Mouse (Mus musculus) neural tube, embryonic 13.5 days (tissue): Measurements from ENCODE around the gene Ptdss2. TPM values are rescaled to one million over a fixed set of nuclear protein-coding genes. Genes with fewer than 3 reads are reported as not detected.
A peak's percentile ranks its signal among the peaks of the same experiment; 100 is the strongest.

ENCODE experiments used
- ATAC-seq: fragments of 200-750 bp; cut with Nextera tagmentation; 2 replicates; pipeline ENCODE4 v1.8.0; 2017; ENCODE audit warnings: low read depth, mild to moderate bottlenecking, moderate TSS enrichment, moderate library complexity
- H3K27ac ChIP-seq: fragments of 300-500 bp; sonication (generic); replicated peaks from 2 replicates; pipeline ENCODE4 v1.5.1; 2015; ENCODE audit warnings: moderate library complexity, mild to moderate bottlenecking, inconsistent platforms
- H3K27me3 ChIP-seq: fragments of 300-500 bp; sonication (generic); 2 replicates; pipeline ENCODE4 v1.6.1; 2015; ENCODE audit warnings: mild to moderate bottlenecking, inconsistent platforms
- H3K36me3 ChIP-seq: fragments of 300-500 bp; sonication (generic); 2 replicates; pipeline ENCODE4 v1.6.1; 2015; ENCODE audit warnings: mild to moderate bottlenecking, inconsistent platforms
- H3K4me1 ChIP-seq: fragments of 300-500 bp; sonication (generic); replicated peaks from 2 replicates; pipeline ENCODE4 v1.6.1; 2015; ENCODE audit warnings: inconsistent platforms
- H3K4me2 ChIP-seq: fragments of 300-500 bp; sonication (generic); 2 replicates; pipeline ENCODE4 v1.6.1; 2015; ENCODE audit warnings: inconsistent platforms, mild to moderate bottlenecking, moderate library complexity
- H3K4me3 ChIP-seq: fragments of 300-500 bp; sonication (generic); 2 replicates; pipeline ENCODE4 v1.5.1; 2015; ENCODE audit warnings: mild to moderate bottlenecking, inconsistent platforms
- H3K9ac ChIP-seq: fragments of 300-500 bp; sonication (generic); 2 replicates; pipeline ENCODE4 v1.6.1; 2015; ENCODE audit warnings: moderate library complexity, mild to moderate bottlenecking, inconsistent platforms
- H3K9me3 ChIP-seq: fragments of 300-500 bp; sonication (generic); 2 replicates; pipeline ENCODE4 v1.6.1; 2016; ENCODE audit warnings: inconsistent platforms
- WGBS: fragments of 180-500 bp; shearing (Covaris S2); methylation state at CpG from one replicate; pipeline ENCODE4 v1.1.7; 2015; 5-methylcytosine and 5-hydroxymethylcytosine counted together
- polyA plus RNA-seq: library from polyadenylated mRNA; unstranded; fragments of >200 nt; fragmentation: Nextera tagmentation; extraction: Ambion mirVana; gene quantifications from 2 replicates; pipeline ENCODE4 v1.2.1, GENCODE M21; 2015

The Ptdss2 gene
- polyA plus RNA-seq, 1 experiment from 2014 or later: 77.7 TPM

- WGBS: 91% methylated on average over 14 of the region's 14 CpGs
- Histone ChIP-seq H3K9ac (no peak overlapping the region), H3K4me3 (no peak overlapping the region), H3K4me1 (peaks cover 33% of the 10 kb centered on the region), H3K36me3 (peaks cover 34% of the 10 kb centered on the region), H3K4me2 (no peak overlapping the region), H3K9me3 (no peaks in the 10 kb centered on the region), H3K27ac (no peak overlapping the region), H3K27me3 (no peaks in the 10 kb centered on the region)
- no peak for ATAC-seq
Observed at GRCm38 (mm10) chr7:141191036-141191435, 68.9 kb downstream of the Ptdss2 start.

- Histone ChIP-seq H3K4me2 (peak overlapping the region; percentile 98), H3K9me3 (no peaks in the 10 kb centered on the region), H3K4me3 (peak overlapping the region; percentile 83), H3K36me3 (peaks cover 34% of the 10 kb centered on the region), H3K9ac (peak overlapping the region; percentile 95; the same call in 1 of the 2 replicates), H3K27me3 (no peaks in the 10 kb centered on the region), H3K4me1 (peaks cover 33% of the 10 kb centered on the region), H3K27ac (no peak overlapping the region)
- ATAC-seq: no peak
- WGBS: 90% methylated on average over 24 of the region's 24 CpGs
Observed at GRCm38 (mm10) chr7:141191796-141192685, 69.9 kb downstream of the Ptdss2 start.

- peaks cover 37% of the 10 kb centered on the region for H3K36me3 ChIP-seq
- H3K9me3 ChIP-seq: no peaks in the 10 kb centered on the region
- peak overlapping the region; percentile 95 for H3K9ac ChIP-seq
- WGBS: 29% methylated on average over 12 of the region's 12 CpGs
- peaks cover 33% of the 10 kb centered on the region for H3K4me1 ChIP-seq
- H3K4me2 ChIP-seq: peak overlapping the region; percentile 98
- no peaks in the 10 kb centered on the region for H3K27me3 ChIP-seq
- no peak for ATAC-seq
- peak overlapping the region; percentile 83 for H3K4me3 ChIP-seq
- peak overlapping the region; percentile 88 for H3K27ac ChIP-seq
Observed at GRCm38 (mm10) chr7:141192776-141193347, 70.7 kb downstream of the Ptdss2 start.

- Histone ChIP-seq H3K4me3 (peak overlapping the region; percentile 83), H3K36me3 (peaks cover 38% of the 10 kb centered on the region), H3K4me1 (peaks cover 33% of the 10 kb centered on the region), H3K4me2 (peak overlapping the region; percentile 98), H3K9me3 (no peaks in the 10 kb centered on the region), H3K27me3 (no peaks in the 10 kb centered on the region), H3K27ac (peak overlapping the region; percentile 88), H3K9ac (peak overlapping the region; percentile 95)
- 1% methylated on average over 42 of the region's 43 CpGs for WGBS
- ATAC-seq: peak; percentile 22
Observed at GRCm38 (mm10) chr7:141193348-141193856, 71.2 kb downstream of the Ptdss2 start.

GRCm38 (mm10) chr7:141193948-141194347, 71.8 kb downstream of the Ptdss2 start, which contains the start of the genes Hras and Lrrc56:
Gene Hras (minus strand): TSS chr7:141194005.
Gene Lrrc56 (plus strand): TSS chr7:141194157.
- H3K27ac ChIP-seq: peak within 1 kb of the TSS; percentile 88
- peak within 1 kb of the TSS; percentile 95 for H3K9ac ChIP-seq
- peaks cover 33% of the 10 kb centered on the region for H3K4me1 ChIP-seq
- ATAC-seq: peak; percentile 95
- 0% methylated on average over 38 of the region's 39 CpGs for WGBS
- no peaks in the 10 kb centered on the region for H3K9me3 ChIP-seq
- no peaks in the 10 kb centered on the region for H3K27me3 ChIP-seq
- H3K4me3 ChIP-seq: peak within 1 kb of the TSS; percentile 83
- peaks cover 37% of the 10 kb centered on the region for H3K36me3 ChIP-seq
- peak within 1 kb of the TSS; percentile 98 for H3K4me2 ChIP-seq

GRCm38 (mm10) chr7:141194409-141194808, 72.2 kb downstream of the Ptdss2 start:
- no peaks in the 10 kb centered on the region for H3K9me3 ChIP-seq
- ATAC-seq: no peak; the same call in 1 of the 2 replicates

GRCm38 (mm10) chr7:141194830-141195229, 72.6 kb downstream of the Ptdss2 start:
- H3K9ac ChIP-seq: peak overlapping the region; percentile 71
- H3K36me3 ChIP-seq: peaks cover 28% of the 10 kb centered on the region
- peak overlapping the region; percentile 87 for H3K27ac ChIP-seq
- WGBS: under 1% methylated on average over 28 of the region's 28 CpGs
- H3K4me2 ChIP-seq: peak overlapping the region; percentile 98
- no peaks in the 10 kb centered on the region for H3K9me3 ChIP-seq
- peaks cover 33% of the 10 kb centered on the region for H3K4me1 ChIP-seq
- H3K27me3 ChIP-seq: no peaks in the 10 kb centered on the region
- peak overlapping the region; percentile 83 for H3K4me3 ChIP-seq
- peak; percentile 30 for ATAC-seq

More at GRCm38 (mm10) chr7:141194409-141194808, 72.2 kb downstream of the Ptdss2 start:
- H3K4me2 ChIP-seq: peak overlapping the region; percentile 98
- under 1% methylated on average over 23 of the region's 23 CpGs for WGBS
- no peaks in the 10 kb centered on the region for H3K27me3 ChIP-seq
- peak overlapping the region; percentile 71 for H3K9ac ChIP-seq
- peaks cover 32% of the 10 kb centered on the region for H3K36me3 ChIP-seq
- peak overlapping the region; percentile 87 for H3K27ac ChIP-seq
- H3K4me1 ChIP-seq: peaks cover 33% of the 10 kb centered on the region
- H3K4me3 ChIP-seq: peak overlapping the region; percentile 83

GRCm38 (mm10) chr7:141195754-141196153, 73.6 kb downstream of the Ptdss2 start:
- Histone ChIP-seq H3K27ac (no peak overlapping the region), H3K4me3 (0 out of 2 replicates have a peak overlapping the region, but pooled peaks have one; percentile 83), H3K27me3 (no peaks in the 10 kb centered on the region), H3K4me1 (peaks cover 33% of the 10 kb centered on the region), H3K9ac (no peak overlapping the region), H3K36me3 (peaks cover 19% of the 10 kb centered on the region), H3K9me3 (no peaks in the 10 kb centered on the region), H3K4me2 (0 out of 2 replicates have a peak overlapping the region, but pooled peaks have one; percentile 98)
- 98% methylated on average over 2 of the region's 2 CpGs for WGBS
- ATAC-seq: no peak

GRCm38 (mm10) chr7:141196619-141197282, 74.6 kb downstream of the Ptdss2 start:
- Histone ChIP-seq H3K9ac (no peak overlapping the region), H3K27me3 (no peaks in the 10 kb centered on the region), H3K27ac (no peak overlapping the region), H3K36me3 (peaks cover 9% of the 10 kb centered on the region), H3K4me2 (no peak overlapping the region), H3K4me3 (no peak overlapping the region), H3K9me3 (no peaks in the 10 kb centered on the region), H3K4me1 (peaks cover 30% of the 10 kb centered on the region)
- WGBS: 90% methylated on average over 8 of the region's 8 CpGs
- ATAC-seq: no peak

GRCm38 (mm10) chr7:141198121-141198520, 75.9 kb downstream of the Ptdss2 start:
- Histone ChIP-seq H3K4me1 (peaks cover 17% of the 10 kb centered on the region), H3K9ac (no peak overlapping the region), H3K27ac (no peak overlapping the region), H3K4me3 (no peak overlapping the region), H3K36me3 (0 out of 2 replicates have a peak, but pooled peaks cover 4% of the 10 kb centered on the region), H3K9me3 (no peaks in the 10 kb centered on the region), H3K4me2 (no peak overlapping the region), H3K27me3 (no peaks in the 10 kb centered on the region)
- ATAC-seq: no peak
- 93% methylated on average over 4 of the region's 4 CpGs for WGBS

GRCm38 (mm10) chr7:141204546-141204945, 82.4 kb downstream of the Ptdss2 start:
- Histone ChIP-seq H3K4me3 (no peak overlapping the region), H3K36me3 (no peaks in the 10 kb centered on the region), H3K9me3 (no peaks in the 10 kb centered on the region), H3K9ac (no peak overlapping the region), H3K27me3 (no peaks in the 10 kb centered on the region), H3K4me2 (no peak overlapping the region), H3K27ac (no peak overlapping the region), H3K4me1 (no peaks in the 10 kb centered on the region)
- ATAC-seq: no peak
- WGBS: 80% methylated on average over 3 of the region's 3 CpGs
